Mouse (Mus musculus): Measurements from ENCODE around the gene Jagn1. TPM values are rescaled to one million over a fixed set of nuclear protein-coding genes. Genes with fewer than 3 reads are reported as not detected.

Jagn1 gene
- total RNA-seq (2021), result 10 to 100 TPM; 26.8 to 28.2 TPM

DNA sequence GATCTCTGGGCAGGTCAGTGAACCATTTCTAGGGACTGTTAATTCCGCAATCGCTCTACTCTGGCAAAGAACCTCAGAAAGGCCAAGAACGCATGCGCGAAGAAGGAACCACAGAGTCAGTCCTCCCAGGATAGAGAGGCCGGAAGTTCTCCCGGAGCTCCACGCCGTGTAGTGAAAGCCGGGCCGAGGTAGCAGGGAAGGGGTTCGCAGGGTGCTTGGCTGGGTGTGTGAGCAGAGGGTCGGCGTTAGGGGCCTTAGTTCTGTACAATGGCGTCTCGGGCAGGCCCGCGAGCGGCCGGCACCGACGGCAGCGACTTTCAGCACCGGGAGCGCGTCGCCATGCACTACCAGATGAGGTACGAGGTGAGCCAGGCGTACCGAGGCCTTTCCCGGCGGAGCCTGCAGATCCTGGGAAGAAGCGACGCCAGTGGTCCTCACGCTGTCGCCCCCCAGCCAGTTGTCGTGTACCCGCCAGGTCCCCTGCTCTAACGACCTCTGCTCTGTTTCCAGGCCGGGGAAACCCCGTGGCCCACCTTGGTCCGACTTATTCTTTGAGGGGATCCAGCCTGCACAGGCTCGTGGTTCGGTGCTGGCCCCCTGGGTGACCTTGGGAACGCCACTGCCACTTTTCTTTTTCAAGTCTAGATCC, at the start of gene Jagn1:
Gene Jagn1 (plus strand): TSS at position 128 of the 649 bp plus-strand sequence.
- peak; percentile 95 to 97 for DNase-seq
- intact Hi-C loops (cut with DNase I), result no loop called here

DNA sequence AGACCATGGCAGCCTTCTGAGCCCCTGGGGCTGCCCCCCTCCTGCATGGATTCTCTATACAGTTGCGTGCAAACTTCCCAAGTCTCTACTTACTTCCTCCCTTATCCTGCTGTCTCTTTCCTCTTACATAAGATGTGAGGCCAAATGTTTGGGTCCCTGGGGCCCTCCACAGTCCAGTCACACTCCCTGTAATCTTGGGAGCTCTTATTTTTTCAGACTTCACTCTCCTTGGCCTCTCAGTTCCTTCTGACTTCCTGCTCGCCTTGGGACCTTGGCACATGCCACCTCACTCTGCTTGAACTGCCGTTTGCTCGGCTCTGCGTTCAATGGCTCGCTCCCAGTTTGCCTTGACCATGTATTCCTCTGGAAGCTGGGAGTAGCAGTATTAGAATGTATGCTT, 48.4 kb upstream of the Jagn1 start:
- intact Hi-C loops (cut with DNase I), result no loop called here
- peak; percentile 19 to 20 for DNase-seq

DNA sequence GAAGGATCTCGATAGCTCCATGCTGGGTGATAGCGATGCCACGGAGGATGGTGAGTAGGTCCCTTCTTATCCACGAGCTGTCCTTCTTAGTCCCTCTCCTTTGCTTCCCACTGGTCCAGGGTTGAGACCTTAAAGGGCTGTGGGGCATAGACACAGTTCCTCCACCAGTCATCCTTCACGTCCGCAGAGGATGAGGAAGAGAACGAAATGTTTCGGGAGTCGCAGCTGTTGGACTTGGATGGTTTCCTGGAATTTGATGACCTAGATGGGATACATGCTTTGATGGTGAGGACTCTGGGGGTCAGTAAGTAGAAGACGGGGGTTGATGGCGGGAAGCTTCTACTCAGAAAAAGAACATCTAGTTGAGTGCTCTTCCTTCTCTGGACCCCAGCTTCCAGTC, 47.6 kb upstream of the Jagn1 start:
- no peak for DNase-seq
- intact Hi-C loops (cut with DNase I), result no loop called here

DNA sequence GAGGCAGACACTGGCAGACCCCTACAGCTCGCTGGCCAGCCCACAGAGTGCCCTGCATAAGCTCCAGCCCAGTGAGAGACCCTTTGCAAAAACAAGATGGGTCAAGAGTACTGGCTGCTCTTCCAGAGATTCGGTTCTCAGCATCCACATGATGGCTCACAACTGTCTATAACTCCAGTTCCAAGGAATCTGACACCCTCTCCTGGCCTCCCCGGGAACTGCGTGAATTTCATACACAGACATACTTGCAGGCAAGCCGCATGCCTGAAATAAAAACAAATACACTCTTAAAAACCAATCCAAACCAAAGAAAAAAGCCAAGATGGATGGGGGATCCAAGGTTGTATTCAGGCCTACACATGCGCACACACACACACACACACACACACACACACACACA, 46.9 kb upstream of the Jagn1 start:
- DNase-seq, result no peak
- intact Hi-C loops (cut with DNase I), result no loop called here

DNA sequence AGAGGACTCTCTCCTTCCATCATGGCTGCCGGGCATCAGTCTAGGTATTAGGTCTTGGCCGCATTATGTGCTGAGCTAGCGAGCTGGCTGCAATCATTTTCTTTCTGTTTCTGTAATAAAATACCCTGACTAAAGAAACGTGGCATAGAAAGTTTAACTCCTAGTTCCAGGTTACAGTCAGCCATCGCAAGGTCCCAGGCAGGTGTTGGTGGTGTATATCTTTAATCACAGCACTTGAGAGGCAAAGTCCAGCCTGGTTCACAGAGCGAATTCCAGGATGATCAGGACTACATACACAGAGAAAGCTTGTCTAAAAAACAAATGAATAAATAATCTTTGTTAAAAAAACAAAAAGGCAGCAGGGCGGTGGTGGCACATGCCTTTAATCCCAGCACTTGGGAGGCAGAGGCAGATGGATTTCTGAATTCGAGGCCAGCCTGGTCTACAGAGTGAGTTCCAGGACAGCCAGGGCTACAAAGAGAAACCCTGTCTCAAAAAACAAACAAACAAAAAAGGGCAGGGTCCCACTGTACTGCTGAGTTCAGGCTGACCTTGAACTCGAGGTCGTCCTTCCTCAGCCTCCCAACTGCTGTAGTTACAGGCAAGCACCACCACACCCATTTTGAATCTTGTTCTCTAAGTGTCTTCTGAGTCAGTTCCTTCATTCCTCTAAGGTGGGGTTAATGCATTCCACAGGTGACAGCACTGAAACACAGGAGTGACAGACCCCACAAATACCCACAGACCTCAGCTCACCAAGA, 45.9 kb upstream of the Jagn1 start:
- intact Hi-C loops (cut with DNase I), result no loop called here
- DNase-seq, result no peak

DNA sequence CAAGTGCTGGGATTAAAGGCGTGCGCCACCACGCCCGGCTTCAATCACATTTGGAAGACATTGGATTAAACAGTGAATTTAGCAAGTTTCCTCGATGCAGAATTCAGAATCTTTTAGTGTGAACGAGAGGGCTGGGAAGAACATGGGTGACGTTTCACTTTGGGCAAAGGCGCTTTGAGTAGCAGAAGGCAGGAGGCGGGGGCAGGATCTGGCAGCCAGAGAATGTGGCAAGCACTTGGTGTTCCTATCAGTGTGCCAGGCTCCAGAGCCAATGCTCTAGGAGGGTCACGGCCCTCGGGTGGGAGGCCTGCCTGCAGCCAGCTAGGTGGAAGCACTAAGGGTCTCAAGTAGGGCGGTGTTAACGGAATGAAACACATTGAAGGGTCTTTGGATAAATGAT, 40.3 kb upstream of the Jagn1 start:
- DNase-seq, result no peak
- intact Hi-C loops (cut with DNase I), result no loop called here

DNA sequence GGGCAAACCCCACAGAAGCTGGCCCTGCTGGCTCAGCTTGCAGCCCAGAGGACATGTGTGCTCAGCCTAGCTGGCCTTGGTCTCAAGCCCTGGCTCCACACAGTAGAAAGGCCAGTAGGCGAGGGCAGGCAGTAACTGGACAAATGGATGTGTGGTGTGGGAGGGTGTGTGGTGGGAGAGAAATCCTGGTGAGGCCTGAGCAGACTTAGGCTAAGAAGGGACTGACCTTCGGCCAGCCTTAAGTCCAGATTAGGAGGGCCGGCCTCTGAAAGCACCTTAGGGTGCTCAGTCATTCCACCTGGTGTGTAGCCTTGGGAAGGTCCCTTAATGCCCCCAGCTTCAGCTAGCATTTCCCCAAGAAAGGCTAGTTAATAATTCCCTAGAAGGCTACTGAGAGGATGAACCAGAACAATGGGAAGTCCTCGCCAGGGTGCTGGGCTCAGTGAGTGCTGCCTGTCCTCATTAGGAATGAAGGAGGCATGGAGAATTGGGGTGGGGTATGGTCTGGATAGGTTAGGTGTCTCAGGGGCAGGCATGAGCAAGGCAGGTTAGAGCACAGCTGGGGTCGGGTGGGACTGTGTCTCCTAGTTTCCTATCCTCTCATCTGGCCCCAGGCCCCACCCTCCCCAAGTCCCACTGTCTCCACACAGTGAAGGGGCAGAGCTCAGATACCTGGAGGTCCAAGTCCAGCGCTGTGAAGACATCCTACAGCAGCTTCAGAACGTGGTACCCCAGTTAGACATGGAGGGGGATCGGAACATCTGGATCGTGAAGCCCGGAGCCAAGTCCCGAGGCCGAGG, 37.5 kb upstream of the Jagn1 start:
- intact Hi-C loops (cut with DNase I), result no loop called here
- DNase-seq, result no peak

DNA sequence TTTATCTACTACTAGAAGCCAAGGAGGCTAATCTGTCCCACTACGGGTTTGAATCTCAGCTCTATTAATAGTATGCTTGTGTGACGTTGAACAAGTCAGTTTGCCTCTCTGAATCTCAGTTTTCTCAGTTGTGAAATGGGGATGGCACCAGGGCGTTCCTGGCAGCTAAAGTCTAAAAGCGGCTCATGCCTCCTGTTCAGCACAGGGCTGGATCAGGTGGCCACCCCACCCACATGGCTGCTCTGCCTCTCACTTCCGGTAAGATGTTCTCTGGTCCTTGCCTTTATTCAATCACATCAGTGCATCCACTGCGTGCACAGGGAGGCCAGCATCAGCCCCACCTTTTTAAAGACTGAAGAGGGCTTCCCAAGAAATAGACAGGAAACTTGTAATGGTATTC, 36.9 kb upstream of the Jagn1 start:
- intact Hi-C loops (cut with DNase I), result no loop called here
- no peak for DNase-seq

DNA sequence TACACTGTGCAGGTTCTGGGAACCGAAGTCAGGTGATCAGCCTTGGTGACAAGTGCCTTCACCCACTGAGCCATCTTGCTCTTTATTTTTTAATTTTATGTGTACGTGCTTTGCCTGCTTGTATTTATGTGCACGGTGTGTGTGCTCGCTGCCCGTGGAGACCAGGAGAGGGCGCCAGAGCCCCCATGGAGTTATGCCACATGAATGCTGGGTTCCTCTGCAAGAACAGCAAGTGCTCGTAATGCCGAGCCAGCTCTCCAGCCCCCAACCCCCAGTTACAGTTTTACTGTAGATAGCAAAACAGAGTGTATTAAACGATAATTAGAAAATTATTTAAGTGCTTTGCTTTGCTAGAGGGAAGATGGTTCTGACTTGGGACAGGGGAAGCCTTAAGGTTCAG, 35.7 kb upstream of the Jagn1 start:
- no peak for DNase-seq
- intact Hi-C loops (cut with DNase I), result no loop called here

DNA sequence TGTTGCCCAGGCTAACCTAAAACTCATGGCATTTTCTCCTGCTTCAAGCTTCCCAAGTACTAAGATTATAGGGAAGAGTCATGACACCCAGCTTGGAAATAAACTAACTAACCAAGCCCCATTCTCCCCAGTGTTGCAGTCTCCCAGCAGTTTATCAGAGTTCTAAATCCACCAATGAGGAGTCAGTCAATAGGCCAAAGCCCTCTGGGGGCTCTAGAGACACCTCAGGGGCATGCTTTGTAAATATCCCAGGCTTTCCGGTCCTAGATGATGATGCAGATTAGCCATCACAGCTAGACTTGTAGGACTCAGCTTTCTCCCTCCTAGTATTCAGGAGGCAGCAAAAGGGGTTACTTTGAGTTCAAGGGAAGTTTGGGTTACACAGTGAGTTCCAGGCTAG, 32.4 kb upstream of the Jagn1 start:
- no peak for DNase-seq
- intact Hi-C loops (cut with DNase I), result no loop called here

DNA sequence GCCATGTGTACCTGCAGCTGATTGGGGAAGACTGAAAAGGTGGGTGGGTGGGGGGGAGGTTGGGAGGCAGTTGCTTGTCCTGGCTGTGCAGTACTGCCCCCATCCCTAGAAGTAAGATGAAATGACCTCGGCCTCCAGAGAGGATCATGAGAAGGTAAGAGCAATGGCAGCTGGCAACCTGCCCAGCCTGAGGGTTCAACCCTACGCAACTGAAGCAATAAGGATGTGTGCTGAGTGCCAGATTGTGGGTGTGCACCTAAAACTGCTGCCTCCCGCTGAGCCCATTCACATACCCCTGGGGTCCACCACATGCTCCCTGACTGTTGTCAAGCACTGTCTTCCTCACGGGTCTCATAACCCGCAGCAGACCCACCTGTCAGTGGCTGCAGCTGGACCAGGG, 26.0 kb upstream of the Jagn1 start:
- intact Hi-C loops (cut with DNase I), result no loop called here
- DNase-seq, result no peak

DNA sequence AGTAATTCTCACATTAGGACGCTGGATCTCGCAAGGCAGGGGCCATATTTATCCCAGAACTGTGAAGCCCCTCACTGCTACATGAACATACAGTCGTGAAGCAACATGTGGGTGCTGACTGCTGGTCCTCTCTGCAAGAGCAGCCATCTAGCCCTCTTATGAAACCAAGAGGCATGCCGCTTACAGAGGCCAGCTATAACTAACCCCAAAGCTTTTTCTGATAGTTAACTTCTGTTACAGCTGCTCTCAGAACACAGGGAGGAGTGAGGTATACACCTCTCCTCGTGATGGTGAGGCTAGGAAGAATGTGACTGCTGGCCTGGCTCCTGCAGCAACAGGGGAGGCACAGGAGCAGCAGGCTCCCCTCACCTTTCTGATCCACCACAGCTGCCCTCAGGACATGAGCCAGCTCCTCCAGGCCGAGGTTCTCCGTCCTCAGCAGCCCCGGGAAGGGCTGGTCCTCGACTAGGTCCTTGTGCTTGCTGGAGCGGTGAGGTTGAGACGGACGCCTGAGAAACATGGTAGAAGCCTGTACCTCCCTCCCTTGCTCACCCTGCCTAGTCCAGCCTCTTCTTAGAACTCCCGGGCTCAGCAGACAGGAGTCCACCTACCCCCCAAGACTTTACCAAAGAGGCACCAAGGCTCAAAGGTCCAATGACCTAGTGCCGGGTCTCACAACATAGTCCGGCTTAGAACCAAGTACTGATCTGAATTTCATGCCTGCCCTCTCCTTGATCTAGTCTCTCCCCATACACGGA, 23.7 kb upstream of the Jagn1 start:
- no peak for DNase-seq
- intact Hi-C loops (cut with DNase I), result no loop called here

DNA sequence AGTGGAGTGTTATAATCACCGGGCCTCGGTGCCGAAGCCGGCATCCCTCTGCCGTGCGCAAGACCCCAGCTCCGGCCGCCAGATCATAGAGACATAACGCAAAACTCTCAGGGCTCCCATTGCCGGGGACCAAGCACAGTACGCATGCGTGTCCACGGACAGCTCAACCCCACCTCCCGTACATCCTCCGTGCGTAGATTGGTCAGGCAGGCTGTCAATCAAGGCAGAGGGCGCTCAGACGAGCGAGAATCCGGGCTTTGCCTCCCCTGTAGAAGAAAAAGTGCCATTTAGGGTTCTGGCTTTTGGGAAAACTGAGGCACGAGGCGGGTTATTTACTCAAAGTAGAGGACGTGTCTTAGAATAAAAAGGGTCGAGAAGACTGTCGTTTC, 23.2 kb upstream of the Jagn1 start, which contains the start of gene Rpusd3:
Gene Rpusd3 (minus strand): TSS at position 142 of the 389 bp plus-strand sequence.
- DNase-seq, result peak; percentile 98 to 100
- intact Hi-C loops (cut with DNase I), result no loop called here

DNA sequence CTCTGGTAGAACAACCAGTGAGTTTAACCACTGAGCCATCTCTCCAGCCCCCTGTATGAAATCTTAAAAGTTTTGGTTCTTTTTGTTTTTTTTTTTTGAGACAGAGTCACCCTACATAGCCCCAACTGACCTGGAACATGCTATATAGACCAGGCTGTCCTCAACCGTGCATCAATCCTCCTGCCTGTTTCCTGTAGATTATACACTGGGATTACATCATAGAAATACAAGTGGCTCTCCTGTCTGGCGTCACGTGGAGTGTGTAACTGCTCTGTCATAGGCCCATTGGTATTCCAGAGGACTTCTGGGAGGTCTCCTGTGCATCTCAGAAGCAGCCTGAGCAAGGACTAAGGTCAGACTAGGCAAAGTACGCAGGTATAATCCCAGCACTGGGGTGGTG, 19.4 kb upstream of the Jagn1 start:
- no peak for DNase-seq
- intact Hi-C loops (cut with DNase I), result no loop called here

DNA sequence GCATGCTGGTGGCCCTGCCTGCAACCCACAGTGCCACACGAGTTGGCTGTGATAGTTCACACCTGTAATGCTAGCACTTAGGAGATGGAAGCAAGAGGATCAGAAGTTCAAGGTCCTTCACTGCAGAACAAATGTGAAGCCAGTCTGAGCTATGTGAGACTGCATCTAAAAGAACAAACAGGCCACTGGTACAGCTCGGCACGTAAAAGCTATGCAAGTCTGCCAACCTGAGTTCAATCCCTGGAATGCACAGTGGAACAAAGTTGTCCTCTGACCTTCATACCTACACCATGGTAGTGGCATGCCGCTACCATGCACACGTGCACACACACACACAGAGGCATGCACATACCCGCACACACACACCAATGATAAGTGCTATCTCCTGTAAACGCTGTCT, 18.2 kb upstream of the Jagn1 start:
- intact Hi-C loops (cut with DNase I), result no loop called here
- peak in 1 of 2 experiments; percentile 30 for DNase-seq

DNA sequence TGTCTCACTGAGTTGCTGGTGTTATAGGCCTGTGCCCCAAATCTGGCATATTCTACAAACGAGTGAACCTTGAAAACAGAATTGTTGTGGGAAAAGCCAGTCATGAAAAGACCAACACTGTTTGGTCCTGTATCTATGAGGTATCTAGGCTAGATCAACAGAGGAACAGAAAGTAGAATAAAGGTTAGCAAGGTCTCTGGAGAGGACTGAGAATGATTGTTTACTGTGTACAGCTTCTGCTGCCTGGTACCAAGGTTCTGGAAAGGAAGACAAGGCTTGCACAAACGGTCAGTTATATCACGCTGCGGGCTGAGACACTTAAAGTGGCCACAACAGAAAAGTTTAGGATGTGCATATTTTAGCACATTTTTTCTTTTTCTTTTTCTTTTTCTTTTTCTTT, 15.7 kb upstream of the Jagn1 start:
- DNase-seq, result no peak
- intact Hi-C loops (cut with DNase I), result no loop called here

DNA sequence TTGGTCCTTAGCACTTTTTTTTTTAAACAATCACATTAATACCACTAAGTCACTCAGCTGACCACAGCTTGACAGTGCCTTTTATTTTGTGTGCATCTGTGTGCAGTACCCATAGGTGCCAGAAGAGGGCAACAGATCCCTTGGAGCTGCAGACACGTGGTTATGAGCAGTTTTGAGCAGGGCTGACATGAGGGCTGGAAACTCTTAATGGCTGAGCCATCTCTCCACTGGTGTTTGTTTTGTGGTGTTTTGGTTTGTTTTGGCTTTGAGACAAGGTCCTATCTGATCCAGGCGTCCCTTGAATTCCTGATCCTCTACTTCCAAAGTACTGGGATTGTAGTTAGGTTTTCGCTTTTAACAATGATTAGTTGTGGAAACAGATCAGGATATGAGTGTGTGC, 15.0 kb upstream of the Jagn1 start:
- intact Hi-C loops (cut with DNase I), result no loop called here
- peak; percentile 23 to 63 for DNase-seq

DNA sequence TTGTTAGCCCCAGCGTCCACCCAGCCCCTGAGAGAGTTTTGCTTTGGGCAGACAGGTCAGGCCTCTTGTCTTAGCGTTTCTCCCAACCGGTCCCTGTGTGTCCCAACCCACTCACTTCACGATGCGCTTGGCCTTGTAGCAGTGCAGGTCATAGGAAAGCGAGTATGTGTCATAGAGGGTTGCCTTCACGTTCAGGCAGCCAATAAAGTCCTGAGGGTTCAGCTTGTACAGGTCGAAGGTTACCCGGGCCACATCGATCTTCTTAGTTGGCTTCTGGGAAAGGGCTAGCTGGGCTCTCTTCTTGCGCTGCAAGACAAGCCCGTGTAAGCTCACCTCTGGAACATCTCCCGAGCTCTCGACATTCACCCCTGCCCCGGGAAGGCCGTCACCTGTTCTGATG, 14.4 kb upstream of the Jagn1 start:
- no peak for DNase-seq
- intact Hi-C loops (cut with DNase I), result no loop called here

DNA sequence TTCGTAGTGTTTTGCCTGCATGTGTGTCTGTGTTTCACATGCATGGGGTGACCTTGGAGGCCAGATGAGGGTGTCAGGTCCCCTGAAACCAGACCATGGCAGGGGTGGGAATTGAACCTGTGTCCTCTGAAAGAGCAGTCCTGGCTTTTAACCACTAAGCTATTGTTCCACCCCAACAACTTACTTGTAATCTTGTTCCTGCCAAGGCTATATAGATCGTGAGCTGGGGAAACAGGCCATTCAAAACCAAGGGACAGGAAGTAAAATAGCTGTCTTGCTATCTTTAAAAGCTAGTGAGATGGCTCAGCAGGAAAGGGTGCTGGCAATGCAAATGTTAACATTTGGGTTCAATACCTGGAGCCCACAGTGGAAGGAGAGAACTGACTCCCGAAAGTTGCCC, 12.4 kb upstream of the Jagn1 start:
- intact Hi-C loops (cut with DNase I), result no loop called here
- DNase-seq, result no peak

DNA sequence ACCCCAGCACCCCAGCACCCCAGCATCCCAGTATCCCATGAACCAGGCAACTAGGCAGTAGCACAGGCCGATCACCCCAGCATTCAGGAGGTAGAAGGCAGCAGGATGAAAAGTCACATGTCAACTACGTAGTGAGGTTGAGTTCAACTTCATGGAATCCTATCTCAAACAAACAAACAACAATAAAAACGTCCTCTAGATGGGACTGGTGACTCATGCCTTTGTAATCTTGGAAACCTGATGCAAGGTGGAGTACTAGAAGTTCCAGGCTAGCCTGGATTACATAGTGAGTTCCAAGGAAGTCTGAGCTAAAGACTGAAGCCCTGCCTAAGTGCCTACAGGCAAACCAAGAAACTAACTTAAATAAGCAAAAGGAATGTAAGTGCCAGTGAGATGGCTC, 11.5 kb upstream of the Jagn1 start:
- intact Hi-C loops (cut with DNase I), result no loop called here
- no peak for DNase-seq

DNA sequence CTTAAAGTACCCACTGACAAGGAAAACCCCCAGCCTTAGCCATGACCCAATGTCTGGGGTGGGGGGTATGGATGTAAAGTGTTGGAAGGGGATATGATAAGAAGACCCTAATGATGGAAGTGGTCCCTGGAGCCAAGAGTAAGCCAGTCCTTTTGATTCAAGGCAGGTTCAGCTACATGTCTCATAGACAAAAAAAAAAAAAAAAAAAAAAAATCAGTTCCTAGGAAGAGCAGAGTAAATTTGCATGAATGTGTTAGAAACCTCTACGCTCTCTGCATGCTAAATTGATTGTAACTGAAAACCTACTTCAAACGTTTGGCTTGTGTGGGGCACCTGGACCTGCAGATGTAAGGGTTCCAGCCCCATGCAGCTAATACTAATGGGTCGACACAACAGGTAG, 10.6 kb upstream of the Jagn1 start:
- DNase-seq, result no peak
- intact Hi-C loops (cut with DNase I), result no loop called here

All from heart, postnatal 10 days (tissue).